Mouse (Mus musculus): ENCODE data around the gene Ulk4.

GRCm38 (mm10) chr9:121216536-121217320 is 60.3 kb downstream of the Ulk4 start:
- no peak for TF ChIP-seq CTCF (IDR thresholded peaks at IDR 0.05; ENCODE audit: borderline replicate concordance, extremely low read depth, insufficient read depth, insufficient read length)
- no peak for TF ChIP-seq POLR2A (IDR thresholded peaks at IDR 0.05; ENCODE audit: borderline replicate concordance, extremely low read depth, insufficient read depth, insufficient read length, poor library complexity, severe bottlenecking)
